Mouse (Mus musculus) testis, postnatal 10 days (tissue): ENCODE data around the gene Srms.

Source experiments
- DNase-seq: peaks from one replicate; pipeline ENCODE4 v3.0.0; 2021; ENCODE audit warnings: low spot score

The Srms gene

GRCm38 (mm10) chr2:181160821-181161220 lies 52.2 kb downstream of the Srms start:
- no peak for DNase-seq

- no peak for DNase-seq
Observed at GRCm38 (mm10) chr2:181159771-181160170, 53.2 kb downstream of the Srms start.

- DNase-seq, result no peak
Observed at GRCm38 (mm10) chr2:181159091-181159514, 53.9 kb downstream of the Srms start.

GRCm38 (mm10) chr2:181158471-181158870 lies 54.5 kb downstream of the Srms start:
- no peak for DNase-seq

- DNase-seq, result no peak
Observed at GRCm38 (mm10) chr2:181157716-181158302, 55.2 kb downstream of the Srms start.

GRCm38 (mm10) chr2:181157180-181157579 lies 55.8 kb downstream of the Srms start:
- DNase-seq, result no peak

GRCm38 (mm10) chr2:181156248-181157121 lies 56.5 kb downstream of the Srms start, which contains the start of gene Eef1a2:
Gene Eef1a2 (minus strand): TSS chr2:181157014.
- no peak for DNase-seq

GRCm38 (mm10) chr2:181155801-181156200 lies 57.2 kb downstream of the Srms start:
- no peak for DNase-seq
